Mouse (Mus musculus) retina, postnatal 1 day (tissue): ENCODE data around the gene Adar.
"Not testable (repeated sequence)": the region's sequence is repeated elsewhere in the genome, so short reads cannot be mapped to it uniquely, and the experiment has no call there.

Source experiments
- DNase-seq: peaks from one replicate; pipeline ENCODE4 v3.0.0-alpha.2; 2012

The Adar gene

DNA sequence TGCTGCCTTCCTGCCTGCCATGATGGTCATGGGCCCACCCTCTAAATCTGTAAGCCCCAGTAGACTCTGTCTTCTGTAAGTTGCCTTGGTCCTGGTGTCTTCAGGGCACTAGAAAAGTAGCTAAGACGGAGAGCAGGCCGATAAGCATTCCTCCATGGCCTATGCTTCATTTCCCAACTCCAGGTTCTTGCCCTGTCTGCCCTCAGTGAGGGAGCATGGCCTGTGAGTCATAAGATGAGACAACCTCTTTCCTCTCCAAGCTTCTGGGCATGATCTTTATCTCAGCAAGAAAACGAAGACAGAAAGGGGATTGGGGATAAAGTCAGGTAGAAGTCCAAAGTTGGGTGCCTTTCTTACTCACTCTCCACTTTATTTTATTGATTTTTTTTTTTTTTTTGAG, 83.7 kb downstream of the Adar start:
- DNase-seq, result no peak

GRCm38 (mm10) chr3:89799476-89799875, 84.7 kb downstream of the Adar start:
- DNase-seq, result peak; percentile 33

DNA sequence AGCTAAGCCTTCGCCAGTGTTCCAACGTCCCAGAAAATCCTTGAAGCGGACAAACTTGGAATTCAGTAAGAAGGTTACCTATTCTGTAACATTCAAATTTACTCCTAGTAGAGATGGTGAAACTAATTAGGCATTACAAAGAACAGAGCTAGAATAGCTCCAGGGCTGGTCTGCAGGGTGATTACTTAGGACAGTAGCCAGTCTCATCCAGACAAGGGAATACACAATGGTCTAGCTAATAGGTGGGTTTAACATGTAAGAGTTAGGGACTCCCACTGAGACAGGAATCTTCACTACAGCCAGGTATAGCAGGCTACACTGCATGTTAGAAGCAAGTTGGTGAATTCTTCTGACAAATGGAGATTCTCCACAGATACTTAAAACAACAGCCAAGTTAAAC, 85.3 kb downstream of the Adar start:
- not testable (repeated sequence) for DNase-seq

DNA sequence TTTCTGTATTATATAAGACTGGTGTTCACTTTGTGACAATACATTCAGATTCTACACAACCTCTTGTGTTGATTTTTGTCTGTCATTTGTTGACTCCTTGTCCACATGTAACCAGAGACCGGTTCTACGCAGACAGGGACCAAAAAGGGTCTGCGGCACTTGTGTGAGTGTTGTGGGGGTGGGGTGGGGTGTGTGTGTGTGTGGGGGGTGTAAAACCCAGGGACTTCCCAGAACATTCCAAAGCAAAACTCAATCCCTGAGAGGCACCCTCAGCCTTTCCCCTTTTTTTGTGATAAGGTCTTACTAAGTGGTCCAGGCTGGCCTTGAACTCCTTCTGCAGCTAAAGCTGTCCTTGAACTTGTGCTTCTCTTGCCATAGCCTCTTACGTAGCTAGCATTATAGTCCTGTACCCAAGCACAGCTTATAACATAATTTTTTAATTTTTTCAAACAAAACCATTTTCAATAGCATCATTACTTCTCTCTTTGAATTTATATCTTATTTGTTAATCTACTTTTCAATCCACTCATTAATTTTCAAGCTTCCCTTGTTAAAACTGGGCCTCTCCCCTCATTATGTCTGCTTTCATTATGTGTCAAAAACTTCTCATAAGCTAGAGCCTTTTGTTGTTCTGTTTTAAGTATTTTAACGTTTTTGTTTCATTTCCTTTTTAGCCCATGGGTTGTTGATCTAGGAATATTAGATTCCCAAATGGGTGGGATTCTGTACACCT, 86.1 kb downstream of the Adar start:
- no peak for DNase-seq

DNA sequence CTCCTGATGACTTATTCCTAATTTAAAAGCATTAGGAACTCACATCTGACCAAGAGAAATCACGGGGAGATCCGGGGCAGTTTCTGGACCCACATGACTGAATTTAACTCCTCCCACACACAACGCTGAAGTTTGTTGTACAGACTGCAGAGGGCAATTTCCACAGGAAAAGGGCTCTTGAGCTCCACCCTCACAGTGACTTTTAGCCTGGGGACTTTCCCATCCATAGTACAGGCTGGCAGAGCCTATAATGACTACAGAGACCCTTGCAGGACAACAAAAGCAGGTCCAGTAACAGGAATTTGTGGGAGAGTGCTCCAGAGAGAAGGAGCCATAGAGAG, 86.7 kb downstream of the Adar start:
- peak; percentile 11 for DNase-seq

- DNase-seq, result no peak
Observed at GRCm38 (mm10) chr3:89802876-89803275, 88.1 kb downstream of the Adar start.
